Mouse (Mus musculus) left cerebral cortex, postnatal 4 days (tissue): ENCODE data around the gene 2610001J05Rik. TPM values are rescaled to one million over a fixed set of nuclear protein-coding genes. Genes with fewer than 3 reads are reported as not detected.
A peak's percentile ranks its signal among the peaks of the same experiment; 100 is the strongest.
"Not testable (repeated sequence)": the region's sequence is repeated elsewhere in the genome, so short reads cannot be mapped to it uniquely, and the experiment has no call there.

Experiments used
- DNase-seq: peaks from one replicate; pipeline ENCODE4 v3.0.0-alpha.2; 2022
- intact Hi-C: fragments of 180-260 bp; cut with DNase I; formaldehyde crosslinking; loops from one replicate; pipeline ENCODE4 v1.15.1; 2025
- total RNA-seq, 2 experiments: library from RNA; stranded (reverse); gene quantifications; 2 replicates each; pipeline ENCODE4 v1.2.3; 2021

Gene 2610001J05Rik
- total RNA-seq = 10 to 100 TPM; 56.7 to 62.7 TPM

- intact Hi-C loops = no loop called here
- DNase-seq = peak; percentile 92
These were observed at the start of gene 2610001J05Rik for GRCm38 (mm10) chr6:13870919-13871624. TSS of gene 2610001J05Rik (minus strand) at chr6:13871518.

GRCm38 (mm10) chr6:13909762-13910537 lies 38.6 kb upstream of the 2610001J05Rik start:
- no peak for DNase-seq
- intact Hi-C loops = no loop called here

- no peak for DNase-seq
- intact Hi-C loops = no loop called here
These were observed 31.8 kb upstream of the 2610001J05Rik start for GRCm38 (mm10) chr6:13902941-13903627.

DNA sequence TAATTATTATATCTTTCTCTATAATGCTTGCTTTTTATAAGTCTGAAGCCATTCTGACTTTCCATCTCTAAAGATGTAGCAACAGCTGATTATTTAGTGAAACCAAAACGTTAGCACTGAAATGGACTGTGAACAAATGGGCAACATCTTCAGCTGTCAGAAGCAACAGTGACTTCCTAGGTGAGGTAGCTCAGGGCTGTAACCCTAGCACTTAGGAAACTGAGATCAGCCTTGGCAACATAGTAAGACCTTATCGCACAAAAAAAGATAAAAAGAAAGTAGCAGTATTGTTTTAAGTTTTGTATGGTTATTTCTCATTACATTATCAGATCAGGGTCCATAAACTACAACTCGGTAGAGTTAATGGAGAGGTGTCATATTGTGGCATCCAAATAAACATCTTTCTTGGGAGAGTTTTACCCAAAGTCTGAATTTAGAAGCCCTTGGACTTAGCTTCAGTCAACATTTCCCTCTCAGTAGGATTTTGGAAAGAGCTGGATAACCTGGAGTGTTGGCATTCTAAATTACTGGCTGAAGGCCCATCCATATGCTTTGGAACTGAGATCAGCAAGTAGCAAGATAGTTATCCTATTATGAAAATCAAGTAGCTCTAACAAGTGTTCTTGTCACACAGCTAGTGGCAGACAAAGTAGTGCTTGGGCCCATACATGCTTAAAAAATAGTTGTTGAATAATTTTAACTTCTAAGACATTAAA lies 13.7 kb upstream of the 2610001J05Rik start:
- DNase-seq = no peak
- intact Hi-C loops = no loop called here

DNA sequence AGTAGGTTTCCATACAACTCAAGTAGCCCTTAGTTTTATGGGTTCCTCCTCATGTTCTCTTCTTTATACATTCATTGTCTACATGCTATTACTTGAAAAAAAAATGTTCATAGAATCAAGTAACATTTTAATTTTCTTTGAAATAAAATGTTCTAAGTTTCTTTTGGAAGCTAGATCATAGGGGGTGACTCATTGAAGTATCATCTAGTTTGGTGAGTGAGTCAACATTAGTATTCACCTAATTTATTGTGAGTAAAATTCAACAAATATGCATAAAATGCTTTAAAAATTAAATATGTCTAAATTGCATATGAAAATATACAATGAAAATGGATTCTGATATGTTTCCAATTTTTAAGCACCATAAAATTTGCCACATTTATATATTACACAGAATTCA lies 11.6 kb upstream of the 2610001J05Rik start:
- DNase-seq = no peak
- intact Hi-C loops = no loop called here

DNA sequence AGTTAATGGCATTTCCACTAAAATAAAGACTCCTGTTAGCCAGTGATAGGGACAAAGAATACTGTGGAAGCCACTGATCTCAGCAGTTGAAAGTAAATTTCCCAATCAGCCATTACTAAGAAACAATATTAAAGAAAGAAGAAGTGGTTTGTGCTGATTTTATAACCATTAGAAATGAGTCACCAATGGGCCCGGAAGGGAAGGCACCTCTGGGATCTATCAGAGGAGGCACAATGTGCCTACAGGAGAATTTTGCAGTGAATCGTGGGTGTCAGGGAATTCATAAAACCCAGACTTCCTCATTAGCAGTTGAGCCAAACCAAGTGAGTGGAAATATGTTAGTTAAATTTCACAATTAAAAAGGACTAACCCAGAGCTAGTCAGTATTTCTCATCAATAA lies 2.6 kb upstream of the 2610001J05Rik start:
- no peak for DNase-seq
- intact Hi-C loops = no loop called here

GRCm38 (mm10) chr6:13872076-13872475 lies 758 bp upstream of the 2610001J05Rik start:
- intact Hi-C loops = no loop called here
- DNase-seq = no peak

GRCm38 (mm10) chr6:13871625-13871958 lies 274 bp upstream of the 2610001J05Rik start:
- DNase-seq = no peak

DNA sequence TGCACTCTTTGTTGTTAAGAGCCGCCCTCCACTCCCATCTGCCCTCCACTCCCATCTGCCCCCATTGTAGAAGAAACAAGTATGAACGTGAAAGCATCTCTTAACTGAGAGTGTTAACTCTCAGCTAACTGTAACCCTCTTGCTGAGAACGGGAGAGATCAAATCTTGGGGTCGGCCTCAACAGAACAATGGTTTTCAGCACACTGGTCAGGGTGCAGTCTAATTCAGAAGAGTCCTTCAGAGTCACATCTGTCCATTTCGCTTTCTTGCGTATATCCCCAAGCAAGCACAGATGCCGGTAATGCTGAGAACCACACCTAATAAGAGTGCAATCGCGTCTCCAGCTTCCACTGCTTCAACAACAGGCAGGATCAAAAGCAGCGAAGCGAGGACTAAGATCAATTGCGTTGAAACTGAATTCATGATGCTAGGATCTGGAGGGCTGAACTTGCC lies 1.0 kb downstream of the 2610001J05Rik start:
- intact Hi-C loops = no loop called here
- DNase-seq = peak; percentile 6

More at GRCm38 (mm10) chr6:13871625-13871958, 274 bp upstream of the 2610001J05Rik start:
- intact Hi-C loops = no loop called here

DNA sequence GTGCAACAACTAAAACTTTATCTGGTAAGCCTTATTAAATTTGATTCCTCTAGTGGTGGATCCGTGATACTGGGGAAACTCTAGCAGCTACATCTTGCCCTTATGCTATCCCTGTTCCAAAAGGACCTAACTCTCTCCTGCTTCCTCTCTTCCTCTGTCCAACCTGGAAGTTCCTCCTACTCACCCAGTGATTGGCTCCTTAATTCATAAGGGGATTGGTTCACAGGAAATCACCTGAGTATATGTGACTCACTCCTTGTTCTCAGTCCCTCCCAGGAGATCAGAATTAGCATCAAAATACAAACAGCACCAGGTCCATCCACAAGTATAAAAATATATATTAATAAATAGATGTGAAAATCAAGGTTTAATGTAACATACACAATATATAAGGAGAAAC lies 10.7 kb downstream of the 2610001J05Rik start:
- intact Hi-C loops = no loop called here
- DNase-seq = no peak

GRCm38 (mm10) chr6:13859877-13860585 lies 11.3 kb downstream of the 2610001J05Rik start:
- DNase-seq = no peak
- intact Hi-C loops = no loop called here

DNA sequence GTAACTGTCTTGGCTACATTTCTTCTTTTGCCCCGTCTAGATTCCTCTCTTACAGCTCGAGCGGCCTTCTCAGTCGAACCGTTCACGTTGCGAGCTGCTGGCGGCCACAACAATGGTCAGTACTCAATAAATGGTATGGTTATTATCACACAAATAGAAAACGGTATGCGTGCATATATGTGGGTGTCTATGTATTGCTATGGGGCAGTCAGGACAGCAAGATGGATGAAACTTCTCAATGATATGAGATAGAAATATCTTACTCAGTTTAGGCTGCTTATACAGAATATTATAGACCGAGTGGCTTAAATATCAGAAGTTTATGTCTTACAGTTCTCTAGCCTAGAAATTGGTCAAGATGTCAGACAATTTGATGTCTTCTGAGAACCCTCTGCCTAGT lies 17.1 kb downstream of the 2610001J05Rik start:
- no peak for DNase-seq
- intact Hi-C loops = no loop called here

DNA sequence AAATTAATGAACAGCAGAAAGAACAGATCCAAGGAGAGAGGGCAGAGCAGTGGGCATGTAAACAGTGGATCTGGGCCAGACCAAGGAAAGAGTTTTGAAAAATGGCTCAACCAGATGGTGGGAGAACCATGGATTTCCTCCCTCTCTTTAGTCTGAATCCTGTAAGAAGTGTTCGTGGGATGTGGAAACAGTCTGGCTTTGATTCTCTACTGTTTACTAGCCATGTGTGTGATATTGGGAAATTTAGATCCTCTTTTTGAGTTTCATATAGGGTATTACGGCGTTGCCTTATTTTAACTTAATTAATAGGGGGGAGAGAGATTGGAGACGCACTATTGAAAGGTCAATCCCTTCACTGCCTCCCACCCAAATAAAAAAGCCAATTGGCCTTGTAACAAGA lies 18.1 kb downstream of the 2610001J05Rik start:
- intact Hi-C loops = no loop called here
- DNase-seq = no peak

DNA sequence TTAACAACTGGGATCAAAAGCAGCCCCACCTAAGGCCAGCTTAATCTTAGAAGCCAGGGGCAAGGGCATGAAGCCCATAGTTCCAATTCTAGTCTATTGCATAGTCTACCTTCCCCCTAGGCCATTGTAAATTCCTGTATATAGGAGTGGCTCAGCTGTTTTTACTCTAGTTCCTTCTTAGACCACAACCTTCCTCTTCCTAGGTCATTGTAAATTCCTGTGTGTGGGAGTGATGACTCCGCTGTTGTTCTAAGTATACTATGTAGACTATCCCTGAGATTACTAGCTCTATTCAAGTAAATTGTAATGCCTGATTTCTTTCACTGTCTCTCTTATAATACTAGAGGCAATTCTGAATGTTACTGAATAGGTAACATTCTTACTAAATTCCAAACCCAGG lies 25.3 kb downstream of the 2610001J05Rik start:
- intact Hi-C loops, DNase-seq: not testable (repeated sequence)

DNA sequence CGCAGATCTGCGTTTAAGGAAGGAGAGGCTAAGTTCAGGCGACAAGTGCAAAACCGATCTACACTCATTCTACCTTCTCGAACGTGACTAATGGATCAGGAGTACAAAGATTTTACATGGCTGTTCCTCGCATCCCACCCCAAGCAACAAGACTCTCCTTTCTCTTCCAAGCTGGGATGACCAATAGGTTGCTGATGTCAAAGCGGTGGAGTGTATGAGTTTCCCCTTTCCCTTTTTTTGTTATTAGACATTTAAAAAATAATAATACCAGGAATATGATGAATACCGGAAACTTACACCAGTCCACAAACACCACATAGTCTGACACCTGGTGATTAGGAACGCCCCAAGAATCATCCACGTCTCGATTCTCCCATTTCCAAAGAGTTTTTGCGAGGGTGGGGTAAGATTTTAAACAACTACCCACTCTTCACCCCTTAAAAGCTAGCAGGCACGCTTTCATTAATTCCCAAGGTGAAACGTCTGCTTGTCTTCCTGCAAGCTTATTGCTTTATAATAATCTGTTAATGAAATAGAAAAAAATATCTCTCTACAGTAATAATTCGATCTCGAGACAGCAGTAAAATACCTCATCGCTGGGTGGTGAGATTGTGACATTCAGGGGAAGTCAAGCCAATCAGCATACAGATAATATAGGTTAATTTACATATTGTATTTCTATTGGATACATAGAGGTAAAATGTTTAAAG lies 31.8 kb downstream of the 2610001J05Rik start, which contains the start of gene Gpr85:
TSS of gene Gpr85 (minus strand) at position 598 of the 710 bp plus-strand sequence.
- DNase-seq = peak; percentile 16
- intact Hi-C loops = loop anchor here (10.0 kb wide), 3 partner anchors 165 to 665 kb away; partner anchors contain the start of genes Bmt2 and Tmem168

DNA sequence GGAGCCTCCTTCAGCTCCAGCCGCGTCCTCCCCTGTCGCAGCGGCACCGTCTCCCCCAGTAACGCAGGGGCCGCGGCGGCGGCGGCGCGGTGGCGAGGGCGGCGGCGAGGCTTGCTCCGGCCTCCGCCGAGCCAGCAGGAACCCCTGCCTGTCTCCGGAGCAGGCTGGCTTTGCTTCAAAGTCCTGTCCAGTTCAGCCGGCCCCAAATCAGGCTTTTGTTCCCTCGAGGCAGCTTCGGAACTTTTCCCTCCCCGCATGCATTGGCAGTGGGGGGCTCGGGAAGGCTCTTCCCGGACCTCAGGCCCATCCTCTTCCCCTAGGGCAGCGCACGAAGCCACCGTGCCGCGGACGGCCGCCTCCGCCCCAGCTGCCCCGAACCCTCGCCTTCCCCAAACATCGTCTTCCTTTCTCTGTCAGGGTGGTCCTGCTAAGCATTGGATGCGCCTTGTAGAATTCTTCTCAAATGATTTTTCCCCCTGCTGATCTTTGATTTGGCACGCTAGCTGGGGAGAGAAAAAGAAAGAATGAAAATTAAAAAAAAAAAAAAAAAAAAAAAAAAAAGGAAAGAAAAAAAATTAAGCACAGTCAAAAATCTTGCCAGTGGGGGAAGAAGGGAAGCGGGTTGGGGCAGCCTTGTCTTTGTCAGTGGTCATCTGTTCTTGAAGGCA lies 32.5 kb downstream of the 2610001J05Rik start:
- peak; percentile 86 for DNase-seq
- intact Hi-C loops = loop anchor here (10.0 kb wide), 3 partner anchors 164 to 666 kb away; partner anchors contain the start of genes Bmt2 and Tmem168

- intact Hi-C loops = loop anchor here (10.0 kb wide), 3 partner anchors 163 to 667 kb away; partner anchors contain the start of genes Bmt2 and Tmem168
- peak; percentile 33 for DNase-seq
These were observed 33.2 kb downstream of the 2610001J05Rik start for GRCm38 (mm10) chr6:13837916-13838676.
